Mouse (Mus musculus) midbrain, embryonic 11.5 days (tissue): Measurements from ENCODE around the gene Gpr155. TPM values are rescaled to one million over a fixed set of nuclear protein-coding genes. Genes with fewer than 3 reads are reported as not detected.

Source experiments
- ATAC-seq: fragments of 200-750 bp; cut with Nextera tagmentation; 2 replicates; pipeline ENCODE4 v1.8.0; 2017; ENCODE audit warnings: moderate TSS enrichment, moderate library complexity; ENCODE audit not compliant: low FRiP score
- DNase-seq: peaks from one replicate; pipeline ENCODE4 v3.0.0; 2015; ENCODE audit warnings: low spot score; ENCODE audit errors: missing footprints
- H3K27ac ChIP-seq: fragments of 300-500 bp; sonication (generic); 2 replicates; pipeline ENCODE4 v1.5.1; 2014; ENCODE audit warnings: low read depth, low read length
- H3K27me3 ChIP-seq: fragments of 300-500 bp; sonication (generic); 2 replicates; pipeline ENCODE4 v1.6.1; 2014; ENCODE audit warnings: mild to moderate bottlenecking, low read length, moderate library complexity, mixed read lengths; ENCODE audit not compliant: control insufficient read depth, insufficient read depth
- H3K36me3 ChIP-seq: fragments of 300-500 bp; sonication (generic); 2 replicates; pipeline ENCODE4 v1.6.1; 2014; ENCODE audit warnings: mild to moderate bottlenecking, low read length, moderate library complexity, mixed read lengths; ENCODE audit not compliant: control insufficient read depth, insufficient read depth
- H3K4me1 ChIP-seq: fragments of 300-500 bp; sonication (generic); 2 replicates; pipeline ENCODE4 v1.6.1; 2014; ENCODE audit warnings: low read length; ENCODE audit not compliant: control insufficient read depth, insufficient read depth
- H3K4me2 ChIP-seq: fragments of 300-500 bp; sonication (generic); 2 replicates; pipeline ENCODE4 v1.6.1; 2014; ENCODE audit warnings: mild to moderate bottlenecking, moderate library complexity
- H3K4me3 ChIP-seq: fragments of 300-500 bp; sonication (generic); 2 replicates; pipeline ENCODE4 v1.5.1; 2014; ENCODE audit warnings: low read depth, low read length
- H3K9ac ChIP-seq: fragments of 300-500 bp; sonication (generic); 2 replicates; pipeline ENCODE4 v1.6.1; 2014; ENCODE audit warnings: low read length
- H3K9me3 ChIP-seq: fragments of 300-500 bp; sonication (generic); 2 replicates; pipeline ENCODE4 v1.6.1; 2016; ENCODE audit warnings: low read length; ENCODE audit not compliant: control insufficient read depth
- WGBS: fragments of 180-500 bp; shearing (Covaris S2); extraction: QIAGEN DNeasy Blood & Tissue Kit; methylation state at CpG from one replicate; pipeline ENCODE4 v1.1.7; 2014; 5-methylcytosine and 5-hydroxymethylcytosine counted together
- polyA plus RNA-seq: library from polyadenylated mRNA; unstranded; fragments of >200 nt; fragmentation: Nextera tagmentation; extraction: Ambion mirVana; gene quantifications from 2 replicates; pipeline ENCODE4 v1.2.1, GENCODE M21; 2014

The Gpr155 gene
- polyA plus RNA-seq, 1 experiment from 2014 or later: 3.0 TPM

DNA sequence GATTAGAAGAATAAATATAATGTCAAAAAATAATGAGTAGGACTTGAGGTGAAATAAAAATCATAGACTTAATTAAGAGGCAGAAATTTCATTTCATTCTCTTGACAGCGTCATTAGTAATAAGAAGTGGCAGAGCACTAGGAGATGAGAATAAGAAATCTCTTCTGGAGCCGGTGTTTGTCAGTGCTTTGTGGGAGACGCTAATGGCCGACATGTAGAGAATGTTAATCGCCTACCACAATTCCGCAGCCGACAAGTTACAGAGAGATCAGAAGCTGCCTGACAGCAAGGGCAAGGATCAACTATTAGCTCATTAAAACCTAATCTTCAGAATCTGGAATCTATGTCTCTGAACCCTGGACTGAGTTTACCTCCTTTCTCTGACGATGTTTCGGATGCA, 38.6 kb downstream of the Gpr155 start:
- no peak for DNase-seq
- WGBS: 73% methylated on average over 9 of the region's 9 CpGs

GRCm38 (mm10) chr2:73347136-73347535, 39.2 kb downstream of the Gpr155 start:
- whole genome bisulfite sequencing: 75% methylated on average over 6 of the region's 6 CpGs
- H3K4me1 ChIP-seq: peaks cover 3% of the 10 kb centered on the region; the same call in 1 of the 2 replicates
- H3K27me3 ChIP-seq: no peaks in the 10 kb centered on the region
- no peaks in the 10 kb centered on the region for H3K9me3 ChIP-seq
- ATAC-seq (no peak), DNase-seq (no peak)
- H3K36me3 ChIP-seq: no peaks in the 10 kb centered on the region
- no peak overlapping the region for H3K9ac ChIP-seq
- H3K27ac ChIP-seq: no peak overlapping the region
- H3K4me2 ChIP-seq: no peak overlapping the region
- no peak overlapping the region for H3K4me3 ChIP-seq

More for the DNA sequence above, 38.6 kb downstream of the Gpr155 start:
- H3K4me1 ChIP-seq: peaks cover 3% of the 10 kb centered on the region; the same call in 1 of the 2 replicates
- H3K9me3 ChIP-seq: no peaks in the 10 kb centered on the region
- H3K9ac ChIP-seq: no peak overlapping the region
- H3K4me2 ChIP-seq: no peak overlapping the region
- H3K36me3 ChIP-seq: no peaks in the 10 kb centered on the region
- no peak for ATAC-seq
- no peaks in the 10 kb centered on the region for H3K27me3 ChIP-seq
- H3K4me3 ChIP-seq: no peak overlapping the region
- no peak overlapping the region for H3K27ac ChIP-seq

DNA sequence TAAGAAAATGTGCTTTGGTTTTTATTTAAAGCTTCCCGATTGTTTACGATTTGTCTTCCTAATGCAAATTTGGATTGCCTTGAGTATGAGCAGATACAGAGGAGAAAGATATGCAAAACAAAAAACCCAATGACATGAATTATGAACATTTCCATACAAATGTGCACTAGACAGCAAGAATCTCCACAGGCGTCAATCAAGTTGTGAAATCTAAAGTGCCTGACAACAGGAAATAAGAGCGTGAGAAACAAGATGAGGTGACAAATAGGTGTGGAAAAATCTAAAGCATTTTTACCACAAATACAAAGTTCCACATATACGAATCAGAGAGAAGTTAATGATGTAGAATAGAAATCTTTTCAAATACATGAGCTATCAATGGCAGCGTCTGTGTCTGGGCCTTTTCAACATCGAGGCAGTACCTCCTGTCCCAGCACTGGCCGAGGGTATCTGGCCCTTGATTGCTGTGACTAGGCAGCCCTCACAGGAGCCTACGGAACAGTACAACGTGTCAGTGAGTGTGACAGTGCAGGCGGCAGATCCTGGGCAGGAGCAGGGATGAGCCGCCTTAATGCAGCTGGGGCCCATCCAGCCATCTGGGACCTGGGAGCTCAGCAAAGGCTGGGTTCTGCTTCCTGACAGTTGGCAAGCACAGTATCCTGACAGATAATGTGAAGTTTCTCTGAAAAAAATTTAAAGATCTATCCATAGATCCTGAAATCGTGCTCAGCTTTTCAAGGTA, 39.9 kb downstream of the Gpr155 start:
- Histone ChIP-seq H3K4me3 (no peak overlapping the region), H3K27ac (no peak overlapping the region), H3K9me3 (no peaks in the 10 kb centered on the region), H3K9ac (no peak overlapping the region), H3K27me3 (no peaks in the 10 kb centered on the region), H3K36me3 (no peaks in the 10 kb centered on the region), H3K4me2 (no peak overlapping the region), H3K4me1 (no peaks in the 10 kb centered on the region)
- WGBS: 74% methylated on average over 13 of the region's 13 CpGs
- no peak for DNase-seq
- no peak for ATAC-seq

GRCm38 (mm10) chr2:73345204-73345603, 41.2 kb downstream of the Gpr155 start:
- 88% methylated on average over 4 of the region's 4 CpGs for whole genome bisulfite sequencing

GRCm38 (mm10) chr2:73343701-73344100, 42.7 kb downstream of the Gpr155 start:
- ATAC-seq: no peak
- DNase-seq: no peak
- no peak overlapping the region for H3K27ac ChIP-seq
- H3K4me3 ChIP-seq: no peak overlapping the region
- WGBS: 93% methylated on average over 5 of the region's 5 CpGs
- no peak overlapping the region for H3K4me2 ChIP-seq
- no peaks in the 10 kb centered on the region for H3K4me1 ChIP-seq
- no peaks in the 10 kb centered on the region for H3K9me3 ChIP-seq
- no peaks in the 10 kb centered on the region for H3K36me3 ChIP-seq
- no peak overlapping the region for H3K9ac ChIP-seq
- no peaks in the 10 kb centered on the region for H3K27me3 ChIP-seq

More at GRCm38 (mm10) chr2:73345204-73345603, 41.2 kb downstream of the Gpr155 start:
- Histone ChIP-seq H3K4me2 (no peak overlapping the region), H3K9ac (no peak overlapping the region), H3K27ac (no peak overlapping the region), H3K9me3 (no peaks in the 10 kb centered on the region), H3K4me1 (no peaks in the 10 kb centered on the region), H3K4me3 (no peak overlapping the region), H3K36me3 (no peaks in the 10 kb centered on the region), H3K27me3 (no peaks in the 10 kb centered on the region)
- DNase-seq: no peak
- no peak for ATAC-seq

DNA sequence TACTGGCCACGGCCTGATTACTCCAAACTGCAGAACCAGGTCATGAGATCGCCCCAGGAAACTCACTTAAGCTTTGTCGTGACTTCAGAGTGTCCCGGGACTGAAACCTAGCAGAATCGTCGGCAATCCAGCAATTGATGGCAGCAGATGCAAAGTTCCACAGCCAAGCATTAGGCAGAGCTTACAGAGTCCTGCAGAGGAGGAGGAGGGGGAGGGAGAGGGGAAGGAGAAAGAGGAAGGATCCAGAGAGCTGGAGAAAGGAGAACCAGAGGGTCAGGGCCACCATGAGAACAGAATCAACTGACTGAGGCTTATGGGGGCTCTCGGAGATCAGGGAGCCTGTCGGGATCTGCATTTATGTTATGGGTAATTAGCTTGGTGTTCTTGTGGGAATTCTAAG, 48.0 kb downstream of the Gpr155 start:
- no peaks in the 10 kb centered on the region for H3K36me3 ChIP-seq
- DNase-seq (no peak), ATAC-seq (no peak)
- H3K4me1 ChIP-seq: no peaks in the 10 kb centered on the region
- no peaks in the 10 kb centered on the region for H3K27me3 ChIP-seq
- H3K9ac ChIP-seq: no peak overlapping the region
- 73% methylated on average over 8 of the region's 8 CpGs for WGBS
- no peak overlapping the region for H3K27ac ChIP-seq
- no peak overlapping the region for H3K4me3 ChIP-seq
- no peak overlapping the region for H3K4me2 ChIP-seq
- no peaks in the 10 kb centered on the region for H3K9me3 ChIP-seq

- no peaks in the 10 kb centered on the region for H3K9me3 ChIP-seq
- ATAC-seq (no peak), DNase-seq (no peak)
- no peak overlapping the region for H3K4me2 ChIP-seq
- no peak overlapping the region for H3K4me3 ChIP-seq
- H3K27me3 ChIP-seq: no peaks in the 10 kb centered on the region
- H3K9ac ChIP-seq: no peak overlapping the region
- no peaks in the 10 kb centered on the region for H3K36me3 ChIP-seq
- H3K4me1 ChIP-seq: no peaks in the 10 kb centered on the region
- H3K27ac ChIP-seq: no peak overlapping the region
- 91% methylated on average over 3 of the region's 3 CpGs for WGBS
These were observed 50.4 kb downstream of the Gpr155 start for GRCm38 (mm10) chr2:73335949-73336348.

- H3K27me3 ChIP-seq: no peaks in the 10 kb centered on the region
- no peak overlapping the region for H3K9ac ChIP-seq
- H3K4me2 ChIP-seq: no peak overlapping the region
- H3K4me1 ChIP-seq: no peaks in the 10 kb centered on the region
- DNase-seq: no peak
- no peak overlapping the region for H3K4me3 ChIP-seq
- H3K9me3 ChIP-seq: no peaks in the 10 kb centered on the region
- no peak overlapping the region for H3K27ac ChIP-seq
- no peak for ATAC-seq
- H3K36me3 ChIP-seq: no peaks in the 10 kb centered on the region
- WGBS: 86% methylated on average over 5 of the region's 5 CpGs
These were observed 60.5 kb downstream of the Gpr155 start for GRCm38 (mm10) chr2:73325871-73326270.

- no peak for ATAC-seq
- H3K27me3 ChIP-seq: no peaks in the 10 kb centered on the region
- 77% methylated on average over 12 of the region's 12 CpGs for WGBS
- H3K4me2 ChIP-seq: no peak overlapping the region
- no peak for DNase-seq
- H3K4me3 ChIP-seq: no peak overlapping the region
- no peaks in the 10 kb centered on the region for H3K9me3 ChIP-seq
- no peaks in the 10 kb centered on the region for H3K4me1 ChIP-seq
- no peak overlapping the region for H3K9ac ChIP-seq
- no peaks in the 10 kb centered on the region for H3K36me3 ChIP-seq
- no peak overlapping the region for H3K27ac ChIP-seq
These were observed 63.4 kb downstream of the Gpr155 start for GRCm38 (mm10) chr2:73322991-73323390.
